Mouse (Mus musculus) neural tube, embryonic 12.5 days (tissue): ENCODE measurements around the gene Ctbs. TPM values are rescaled to one million over a fixed set of nuclear protein-coding genes. Genes with fewer than 3 reads are reported as not detected.
A peak's percentile ranks its signal among the peaks of the same experiment; 100 is the strongest.
"Not testable (repeated sequence)": the region's sequence is repeated elsewhere in the genome, so short reads cannot be mapped to it uniquely, and the experiment has no call there.

Experiments used
- ATAC-seq: fragments of 200-750 bp; cut with Nextera tagmentation; 2 replicates; pipeline ENCODE4 v1.8.0; 2017; ENCODE audit warnings: low read depth, mild to moderate bottlenecking, moderate TSS enrichment, moderate library complexity; ENCODE audit not compliant: low FRiP score
- H3K27ac ChIP-seq: fragments of 300-500 bp; sonication (generic); 2 replicates; pipeline ENCODE4 v1.5.1; 2016
- H3K27me3 ChIP-seq: fragments of 300-500 bp; sonication (generic); replicated peaks from 2 replicates; pipeline ENCODE4 v1.6.1; 2016; ENCODE audit warnings: mild to moderate bottlenecking
- H3K36me3 ChIP-seq: fragments of 300-500 bp; sonication (generic); 2 replicates; pipeline ENCODE4 v1.6.1; 2016; ENCODE audit warnings: mild to moderate bottlenecking
- H3K4me1 ChIP-seq: fragments of 300-500 bp; sonication (generic); 2 replicates; pipeline ENCODE4 v1.6.1; 2016
- H3K4me2 ChIP-seq: fragments of 300-500 bp; sonication (generic); replicated peaks from 2 replicates; pipeline ENCODE4 v1.6.1; 2016; ENCODE audit warnings: mild to moderate bottlenecking
- H3K4me3 ChIP-seq: fragments of 300-500 bp; sonication (generic); 2 replicates; pipeline ENCODE4 v1.5.1; 2016
- H3K9ac ChIP-seq: fragments of 300-500 bp; sonication (generic); 2 replicates; pipeline ENCODE4 v1.6.1; 2016; ENCODE audit warnings: mild to moderate bottlenecking
- H3K9me3 ChIP-seq: fragments of 300-500 bp; sonication (generic); 2 replicates; pipeline ENCODE4 v1.6.1; 2016; ENCODE audit warnings: mild to moderate bottlenecking
- WGBS: fragments of 180-500 bp; shearing (Covaris S2); methylation state at CpG from one replicate; pipeline ENCODE4 v1.1.7; 2016; 5-methylcytosine and 5-hydroxymethylcytosine counted together
- polyA plus RNA-seq: library from polyadenylated mRNA; unstranded; fragments of >200 nt; fragmentation: Nextera tagmentation; extraction: Ambion mirVana; gene quantifications from 2 replicates; pipeline ENCODE4 v1.2.1, GENCODE M21; 2016

Gene Ctbs
- polyA plus RNA-seq, 1 experiment from 2014 or later: 5.6 TPM

DNA sequence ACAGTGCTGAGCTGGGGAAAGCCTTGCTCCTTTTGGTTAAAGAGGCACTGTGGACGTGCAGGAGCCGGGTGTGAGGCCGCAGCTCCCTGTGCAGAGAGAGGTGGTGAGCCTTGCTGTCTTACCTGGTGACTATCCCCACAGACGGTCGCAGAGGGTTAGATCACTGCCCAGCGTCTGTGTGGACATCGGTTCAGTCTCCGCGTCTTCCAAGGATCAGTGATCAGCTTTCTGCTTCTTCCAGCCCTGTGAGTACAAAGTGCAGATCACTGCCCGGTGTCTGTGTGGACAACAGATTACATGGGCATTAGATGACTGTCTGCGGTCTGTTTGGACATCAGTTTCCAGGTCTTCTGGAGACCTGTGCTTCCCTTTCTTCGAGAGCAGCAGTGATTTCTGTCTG lies 35.0 kb upstream of the Ctbs start:
- WGBS: 94% methylated on average over 12 of the region's 12 CpGs
- no peak for ATAC-seq

DNA sequence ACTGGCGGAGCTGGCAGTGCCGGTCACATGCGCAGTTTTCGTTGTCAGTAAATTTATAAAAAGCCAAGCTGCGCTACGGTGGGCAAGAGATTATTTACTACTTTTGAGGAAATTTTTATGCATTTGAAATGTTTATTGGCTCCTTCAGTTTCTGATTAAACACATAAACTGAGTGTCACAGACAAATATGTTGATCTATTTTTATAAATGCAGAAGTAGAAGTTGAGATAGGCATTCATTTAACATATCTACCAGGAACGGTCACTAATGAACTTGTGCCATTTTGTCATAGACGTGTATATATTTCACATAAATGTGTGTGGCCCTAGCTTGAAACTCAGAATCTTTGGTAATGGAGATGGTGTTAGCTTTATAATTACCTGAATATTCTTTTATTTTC lies 31.7 kb upstream of the Ctbs start:
- Histone ChIP-seq H3K9ac (no peak overlapping the region), H3K4me1 (no peaks in the 10 kb centered on the region), H3K9me3 (no peaks in the 10 kb centered on the region), H3K27ac (no peak overlapping the region), H3K36me3 (peaks cover 32% of the 10 kb centered on the region), H3K4me3 (no peak overlapping the region), H3K4me2 (no peak overlapping the region), H3K27me3 (no peaks in the 10 kb centered on the region)
- 95% methylated on average over 8 of the region's 8 CpGs for WGBS
- no peak for ATAC-seq

More for the DNA sequence above, 35.0 kb upstream of the Ctbs start:
- Histone ChIP-seq H3K4me2 (no peak overlapping the region), H3K9ac (no peak overlapping the region), H3K27me3 (no peaks in the 10 kb centered on the region), H3K4me3 (no peak overlapping the region), H3K4me1 (no peaks in the 10 kb centered on the region), H3K9me3 (no peaks in the 10 kb centered on the region), H3K27ac (no peak overlapping the region), H3K36me3 (peaks cover 14% of the 10 kb centered on the region)

DNA sequence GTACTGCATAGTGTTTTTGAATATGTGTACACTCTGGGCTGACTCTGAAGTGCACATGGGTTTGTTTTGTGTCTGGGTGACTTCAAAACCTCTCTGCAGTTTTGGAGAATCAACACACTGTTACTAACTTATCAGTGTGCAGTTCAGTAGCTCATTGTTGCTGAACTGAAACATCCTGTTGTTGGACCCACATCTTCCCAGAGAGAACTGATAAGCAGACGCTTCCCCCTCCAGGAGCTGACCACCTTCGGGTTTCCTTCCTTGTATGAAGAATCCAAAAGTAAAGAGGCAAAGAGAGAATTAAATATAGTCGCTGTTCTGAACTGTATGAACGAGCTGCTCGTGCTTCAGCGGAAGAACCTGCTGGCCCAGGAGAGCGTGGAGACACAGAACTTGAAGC lies 30.7 kb upstream of the Ctbs start:
- H3K9me3 ChIP-seq: no peaks in the 10 kb centered on the region
- no peaks in the 10 kb centered on the region for H3K4me1 ChIP-seq
- 88% methylated on average over 7 of the region's 7 CpGs for WGBS
- no peak overlapping the region for H3K9ac ChIP-seq
- no peak overlapping the region for H3K27ac ChIP-seq
- peaks cover 38% of the 10 kb centered on the region for H3K36me3 ChIP-seq
- H3K4me2 ChIP-seq: no peak overlapping the region
- no peak overlapping the region for H3K4me3 ChIP-seq
- H3K27me3 ChIP-seq: no peaks in the 10 kb centered on the region
- ATAC-seq: no peak

DNA sequence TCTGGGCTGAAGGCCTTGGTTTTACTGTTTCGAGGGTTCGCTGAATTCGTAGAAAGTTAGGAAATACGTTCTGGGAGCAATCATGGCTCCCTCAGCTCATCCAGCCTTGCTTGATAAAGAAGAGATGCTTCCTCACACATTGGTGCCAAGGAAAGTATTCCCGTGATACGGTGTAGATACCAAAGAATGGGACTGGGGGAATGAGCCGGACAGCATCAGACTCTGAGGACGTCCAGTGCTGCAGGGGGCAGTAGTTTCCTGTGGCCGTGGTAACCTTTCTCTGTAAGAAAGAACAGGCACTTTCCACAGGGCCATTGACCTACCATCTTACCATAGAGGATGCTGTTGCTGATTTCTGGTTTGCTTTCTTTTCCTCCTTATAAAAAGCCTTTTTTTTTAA lies 30.1 kb upstream of the Ctbs start:
- Histone ChIP-seq H3K36me3 (peaks cover 38% of the 10 kb centered on the region), H3K4me1 (no peaks in the 10 kb centered on the region), H3K4me2 (no peak overlapping the region), H3K9ac (no peak overlapping the region), H3K27me3 (no peaks in the 10 kb centered on the region), H3K4me3 (no peak overlapping the region), H3K27ac (no peak overlapping the region), H3K9me3 (no peaks in the 10 kb centered on the region)
- no peak for ATAC-seq
- WGBS: 91% methylated on average over 9 of the region's 9 CpGs

DNA sequence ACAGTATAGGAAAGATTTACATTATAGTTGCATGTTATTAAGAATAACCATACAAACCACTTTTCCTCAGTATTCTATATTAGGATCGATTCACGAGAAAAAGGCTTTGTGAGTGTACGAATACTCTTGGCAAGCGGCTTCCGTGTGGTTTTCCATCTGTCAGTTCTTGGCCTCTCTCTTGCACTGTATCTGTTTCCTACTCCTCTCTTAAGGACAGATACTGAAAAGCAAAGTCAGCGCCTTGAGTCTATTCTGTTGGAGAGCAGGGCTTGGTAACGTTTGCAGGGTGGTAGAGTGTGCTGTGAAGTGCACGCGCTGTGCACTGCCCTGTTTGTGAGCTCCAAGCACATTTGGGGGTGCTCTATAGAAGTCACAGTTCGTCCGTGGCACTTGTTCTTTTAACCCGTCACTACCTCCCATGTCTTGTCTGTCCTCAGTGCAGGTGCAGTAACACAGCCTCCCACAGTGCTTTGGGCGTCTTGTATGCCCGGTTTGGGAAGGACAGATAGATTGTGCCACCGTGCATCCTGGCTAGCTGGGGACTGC lies 29.5 kb upstream of the Ctbs start:
- no peak overlapping the region for H3K27ac ChIP-seq
- no peak overlapping the region for H3K4me3 ChIP-seq
- H3K9ac ChIP-seq: no peak overlapping the region
- H3K4me1 ChIP-seq: no peaks in the 10 kb centered on the region
- no peak overlapping the region for H3K4me2 ChIP-seq
- H3K27me3 ChIP-seq: no peaks in the 10 kb centered on the region
- H3K36me3 ChIP-seq: peaks cover 38% of the 10 kb centered on the region
- ATAC-seq: no peak
- WGBS: 95% methylated on average over 15 of the region's 15 CpGs
- no peaks in the 10 kb centered on the region for H3K9me3 ChIP-seq

DNA sequence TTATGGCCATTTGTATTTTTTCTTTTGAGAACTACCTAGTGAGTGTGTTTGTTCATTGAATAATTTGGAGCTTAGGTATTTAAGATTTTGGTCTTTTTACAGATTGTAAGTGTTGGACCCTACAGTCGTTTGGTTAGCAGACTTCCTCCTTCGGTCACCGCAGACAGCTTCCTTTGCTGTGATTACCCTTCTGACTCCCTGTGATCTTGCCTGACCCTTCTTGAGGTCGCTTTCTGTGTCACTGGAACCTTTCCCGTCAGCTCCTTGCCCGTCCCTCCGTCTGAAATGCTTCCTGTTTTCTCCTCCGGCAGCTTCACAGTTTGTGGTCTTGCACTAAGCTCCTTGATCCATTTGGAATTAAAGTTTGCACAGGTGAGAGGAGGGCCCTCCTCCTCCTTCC lies 27.8 kb upstream of the Ctbs start:
- H3K9me3 ChIP-seq: no peaks in the 10 kb centered on the region

DNA sequence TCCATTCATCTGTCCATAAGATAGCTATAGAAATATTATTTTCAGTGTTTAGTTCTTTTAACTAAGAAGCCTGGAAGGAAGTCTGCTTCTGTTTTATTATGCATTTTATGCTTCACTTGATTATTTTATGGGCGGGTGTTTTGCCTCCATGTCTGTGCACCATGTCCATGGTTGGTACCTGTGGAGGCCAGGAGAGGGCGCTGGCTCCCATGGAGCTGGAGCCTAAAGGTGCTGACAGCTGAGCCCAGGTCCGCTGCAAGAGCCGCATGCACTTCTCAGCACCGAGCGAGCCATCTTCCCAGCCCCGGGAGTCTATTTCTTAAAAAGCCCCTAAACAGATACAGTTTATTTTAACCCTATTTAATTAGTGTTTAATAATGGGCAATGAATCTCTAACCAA lies 25.9 kb upstream of the Ctbs start:
- H3K9ac ChIP-seq: no peak overlapping the region
- H3K4me1 ChIP-seq: no peaks in the 10 kb centered on the region
- H3K27ac ChIP-seq: no peak overlapping the region
- H3K9me3 ChIP-seq: no peaks in the 10 kb centered on the region
- no peak for ATAC-seq
- no peak overlapping the region for H3K4me2 ChIP-seq
- H3K36me3 ChIP-seq: peaks cover 57% of the 10 kb centered on the region
- WGBS: 87% methylated on average over 7 of the region's 7 CpGs
- H3K4me3 ChIP-seq: no peak overlapping the region
- H3K27me3 ChIP-seq: no peaks in the 10 kb centered on the region

More for the DNA sequence above, 27.8 kb upstream of the Ctbs start:
- Histone ChIP-seq H3K4me1 (no peaks in the 10 kb centered on the region), H3K36me3 (peaks cover 44% of the 10 kb centered on the region), H3K4me3 (no peak overlapping the region), H3K9ac (no peak overlapping the region), H3K27me3 (no peaks in the 10 kb centered on the region), H3K4me2 (no peak overlapping the region), H3K27ac (no peak overlapping the region)
- 66% methylated on average over 8 of the region's 8 CpGs for WGBS
- no peak for ATAC-seq

DNA sequence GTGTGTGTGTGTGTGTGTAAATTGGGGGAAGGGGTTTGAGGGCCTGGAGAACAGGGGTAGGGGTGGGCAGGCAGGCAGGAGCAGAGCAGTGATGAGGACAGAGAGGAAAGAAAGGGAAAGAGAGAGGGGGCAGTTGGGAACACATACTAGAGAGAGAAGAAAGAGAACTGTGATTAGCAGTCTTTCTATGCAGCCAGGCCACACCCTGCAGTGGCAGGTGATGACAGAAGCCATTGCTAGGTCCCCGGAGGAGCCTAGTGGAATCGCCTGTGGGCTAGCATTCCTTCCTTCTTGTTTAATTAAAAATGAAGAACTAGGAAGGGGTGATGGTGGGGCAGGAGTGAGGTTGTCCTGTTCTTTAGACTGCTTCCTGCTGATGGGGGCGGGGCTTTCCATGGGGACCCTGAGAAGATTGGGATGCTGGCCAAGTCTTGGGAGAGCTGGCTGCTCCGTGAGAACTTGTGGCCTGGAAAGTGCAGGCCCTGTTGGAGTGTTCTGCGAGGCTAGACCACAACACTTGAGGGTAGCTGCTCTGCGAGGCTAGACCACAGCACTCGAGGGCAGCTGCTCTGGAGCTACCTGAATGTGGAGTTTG lies 25.2 kb upstream of the Ctbs start:
- H3K27me3 ChIP-seq: no peaks in the 10 kb centered on the region
- H3K9me3 ChIP-seq: no peaks in the 10 kb centered on the region
- H3K4me1 ChIP-seq: no peaks in the 10 kb centered on the region
- peak; percentile 19; the same call in 1 of the 2 replicates for ATAC-seq
- no peak overlapping the region for H3K9ac ChIP-seq
- 81% methylated on average over 7 of the region's 7 CpGs for WGBS
- H3K36me3 ChIP-seq: peaks cover 55% of the 10 kb centered on the region
- H3K4me3 ChIP-seq: no peak overlapping the region
- no peak overlapping the region for H3K27ac ChIP-seq
- H3K4me2 ChIP-seq: no peak overlapping the region

DNA sequence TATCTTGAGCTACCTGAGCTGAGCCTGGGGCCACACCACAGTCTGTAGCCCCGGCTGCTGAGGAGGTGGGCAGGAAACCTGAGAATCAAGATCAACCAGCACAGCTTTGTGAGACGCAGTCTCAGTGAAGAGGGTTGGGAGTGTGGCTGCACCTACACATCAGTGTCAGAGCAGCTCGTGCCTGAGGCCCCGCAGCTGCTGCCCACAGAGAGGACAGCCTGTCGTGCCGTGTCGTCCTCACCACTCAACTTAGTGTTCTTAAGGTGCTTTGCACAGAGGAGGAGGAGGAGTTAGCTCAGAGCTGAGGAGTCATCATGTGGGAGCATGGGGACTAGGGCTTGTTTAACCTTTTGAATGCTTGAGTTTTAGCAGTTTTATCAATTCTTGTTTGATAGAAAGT lies 23.7 kb upstream of the Ctbs start:
- Histone ChIP-seq H3K27ac (no peak overlapping the region), H3K27me3 (no peaks in the 10 kb centered on the region), H3K4me3 (no peak overlapping the region), H3K9me3 (no peaks in the 10 kb centered on the region), H3K4me2 (no peak overlapping the region), H3K4me1 (no peaks in the 10 kb centered on the region), H3K9ac (no peak overlapping the region), H3K36me3 (peaks cover 49% of the 10 kb centered on the region)
- no peak for ATAC-seq
- WGBS: 79% methylated on average over 7 of the region's 7 CpGs

DNA sequence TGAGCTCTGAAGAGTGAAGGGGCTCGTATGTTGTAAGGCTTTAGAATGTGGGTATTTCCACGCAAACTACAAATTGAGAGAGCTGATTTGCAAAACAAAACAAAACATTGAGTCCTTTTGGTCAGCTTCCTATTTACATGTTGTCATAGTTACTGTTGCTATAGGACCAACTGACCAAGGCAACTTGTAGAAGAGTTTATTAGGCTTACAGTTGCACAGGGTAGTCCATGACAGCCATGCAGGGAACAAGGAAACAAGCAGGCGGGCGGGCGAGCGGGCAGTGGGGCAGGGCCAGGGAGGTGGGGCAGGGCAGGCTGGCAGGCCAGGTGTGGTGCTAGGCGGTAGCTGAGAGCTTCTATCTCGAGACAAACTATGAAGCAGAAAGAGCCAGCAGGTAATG lies 23.1 kb upstream of the Ctbs start:
- ATAC-seq: 0 out of 2 replicates have a peak, but pooled peaks have one; percentile 57
- Histone ChIP-seq H3K27ac (no peak overlapping the region), H3K4me3 (no peak overlapping the region), H3K9ac (no peak overlapping the region), H3K4me2 (no peak overlapping the region), H3K9me3 (no peaks in the 10 kb centered on the region), H3K27me3 (no peaks in the 10 kb centered on the region), H3K4me1 (no peaks in the 10 kb centered on the region), H3K36me3 (peaks cover 53% of the 10 kb centered on the region)
- 76% methylated on average over 8 of the region's 8 CpGs for WGBS

DNA sequence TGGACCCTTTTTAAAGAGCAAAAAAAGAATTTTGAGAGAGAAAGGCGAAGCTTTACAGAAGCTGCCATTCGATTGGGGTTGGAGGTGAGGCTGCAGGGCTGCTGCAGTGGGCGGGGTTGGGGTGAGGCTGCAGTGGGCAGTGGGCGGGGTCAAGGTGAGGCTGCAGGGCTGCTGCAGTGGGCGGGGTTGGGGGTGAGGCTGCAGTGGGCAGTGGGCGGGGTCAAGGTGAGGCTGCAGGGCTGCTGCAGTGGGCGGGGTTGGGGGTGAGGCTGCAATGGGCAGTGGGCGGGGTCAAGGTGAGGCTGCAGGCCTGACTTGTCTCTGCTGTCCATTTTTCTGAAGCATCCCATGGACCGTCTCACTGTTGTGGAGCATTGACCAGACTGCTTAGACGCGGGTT lies 16.5 kb upstream of the Ctbs start:
- not testable (repeated sequence) for H3K9me3 ChIP-seq, H3K4me2 ChIP-seq, H3K4me3 ChIP-seq, H3K9ac ChIP-seq, H3K27me3 ChIP-seq, H3K27ac ChIP-seq, H3K4me1 ChIP-seq, ATAC-seq
- peaks cover 70% of the 10 kb centered on the region for H3K36me3 ChIP-seq
- 90% methylated on average over 11 of the region's 11 CpGs for WGBS

DNA sequence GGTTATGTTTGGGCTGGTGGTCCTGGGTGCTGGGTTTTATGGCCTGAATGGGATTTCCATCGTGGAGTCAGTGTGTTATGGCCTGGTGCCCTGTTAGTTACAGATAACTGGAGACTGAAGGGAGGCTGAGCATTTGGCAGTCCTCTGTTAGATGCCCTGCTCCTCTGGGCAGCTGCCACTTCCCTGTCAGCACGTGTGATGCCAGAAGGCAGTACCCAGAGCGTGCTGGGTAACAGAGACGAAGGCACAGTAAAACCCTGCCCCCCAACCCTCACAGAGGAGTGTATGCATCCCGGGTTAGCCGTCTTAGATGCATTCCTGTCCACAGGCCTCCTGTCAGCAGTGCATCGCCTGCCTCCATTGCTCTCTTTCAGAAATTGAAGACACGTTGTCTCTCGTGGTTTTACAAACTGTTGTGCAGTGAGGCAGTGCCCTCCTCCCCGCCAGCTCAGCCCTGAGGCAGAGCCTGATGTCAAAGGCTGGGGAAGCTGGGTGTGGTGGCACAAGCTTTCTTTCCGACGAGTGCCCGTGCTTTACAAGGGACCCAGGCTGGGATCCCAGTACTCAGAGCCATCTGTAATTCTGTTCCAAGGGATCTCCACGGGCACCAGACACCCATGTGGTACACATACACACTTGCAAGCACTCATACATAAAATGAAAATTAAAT lies 15.8 kb upstream of the Ctbs start:
- H3K4me2 ChIP-seq: no peak overlapping the region
- H3K4me3 ChIP-seq: no peak overlapping the region
- H3K36me3 ChIP-seq: peaks cover 70% of the 10 kb centered on the region

DNA sequence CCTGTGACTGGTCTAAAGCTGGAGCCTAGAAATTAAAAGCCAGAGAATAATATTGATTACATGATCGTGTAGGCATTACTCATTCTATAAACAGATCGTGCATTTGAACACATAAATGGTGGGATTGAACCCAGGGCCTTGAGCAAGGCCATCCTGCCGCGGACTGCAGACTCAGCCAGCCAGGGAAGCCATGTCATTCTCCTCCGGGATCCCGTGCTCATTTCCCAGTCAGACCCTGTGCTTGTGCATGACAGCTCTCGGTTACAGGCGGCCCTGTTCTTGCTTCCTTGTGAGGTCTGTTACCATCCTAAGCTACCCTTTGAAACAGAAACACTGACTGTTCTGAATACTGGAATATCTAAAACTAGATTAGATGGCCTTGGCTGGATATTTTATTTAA lies 14.9 kb upstream of the Ctbs start:
- Histone ChIP-seq H3K4me3 (no peak overlapping the region), H3K9me3 (no peaks in the 10 kb centered on the region), H3K4me2 (no peak overlapping the region), H3K27ac (no peak overlapping the region), H3K9ac (no peak overlapping the region), H3K4me1 (no peaks in the 10 kb centered on the region), H3K27me3 (no peaks in the 10 kb centered on the region), H3K36me3 (peaks cover 68% of the 10 kb centered on the region)
- ATAC-seq: no peak
- WGBS: 96% methylated on average over 8 of the region's 8 CpGs

More for the DNA sequence above, 15.8 kb upstream of the Ctbs start:
- Histone ChIP-seq H3K27ac (no peak overlapping the region), H3K4me1 (no peaks in the 10 kb centered on the region), H3K27me3 (no peaks in the 10 kb centered on the region), H3K9me3 (no peaks in the 10 kb centered on the region), H3K9ac (no peak overlapping the region)
- no peak for ATAC-seq
- 90% methylated on average over 14 of the region's 14 CpGs for WGBS
